Mouse (Mus musculus) layer of hippocampus, postnatal 10 days (tissue): Measurements from ENCODE around the gene Guca2a. TPM values are rescaled to one million over a fixed set of nuclear protein-coding genes. Genes with fewer than 3 reads are reported as not detected.
"Not testable (repeated sequence)": the region's sequence is repeated elsewhere in the genome, so short reads cannot be mapped to it uniquely, and the experiment has no call there.

ENCODE experiments used
- DNase-seq, 2 experiments: peaks; one replicate each; pipeline ENCODE4 v3.0.0; 2021; ENCODE audit warnings: low spot score in 2 of 2
- long read RNA-seq: library from polyadenylated mRNA; stranded (forward); transcript quantifications from one replicate; pipeline ENCODE4 v2.0.0, GENCODE M21; 2023
- total RNA-seq, 2 experiments: library from RNA; stranded (reverse); gene quantifications; 2 replicates each; pipeline ENCODE4 v1.2.3; 2021

The Guca2a gene
- not detected for total RNA-seq
- long read RNA-seq: 0 reads

GRCm38 (mm10) chr4:119637176-119637845 lies at the start of gene Guca2a:
Gene Guca2a, plus strand, starts transcription at chr4:119637704.
- no peak for DNase-seq

- no peak for DNase-seq
Measured at GRCm38 (mm10) chr4:119588037-119588436, 49.5 kb upstream of the Guca2a start.

GRCm38 (mm10) chr4:119589423-119589822 lies 48.1 kb upstream of the Guca2a start:
- DNase-seq: no peak

DNA sequence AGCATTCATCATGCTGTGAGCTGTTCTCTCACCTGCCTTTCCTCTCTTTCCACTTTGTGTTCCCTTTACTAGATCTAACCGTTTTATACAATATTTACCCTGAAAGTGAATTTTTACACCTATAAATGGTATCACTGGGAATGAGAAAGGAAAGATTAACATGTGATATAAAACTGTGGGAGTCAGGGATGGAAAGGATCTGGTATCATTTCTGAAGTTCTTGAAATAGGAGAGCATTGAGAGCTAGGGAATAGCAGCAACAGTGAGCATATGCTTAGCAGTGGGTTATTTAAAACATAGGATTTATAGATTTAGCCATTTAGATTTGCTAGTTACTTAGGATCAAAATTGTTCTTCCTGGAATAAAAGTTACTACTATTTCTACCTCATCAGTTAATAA lies 47.5 kb upstream of the Guca2a start:
- no peak for DNase-seq

- no peak for DNase-seq
Measured at GRCm38 (mm10) chr4:119592479-119592878, 45.0 kb upstream of the Guca2a start.

- DNase-seq: no peak
Measured at GRCm38 (mm10) chr4:119594331-119594730, 43.2 kb upstream of the Guca2a start.

DNA sequence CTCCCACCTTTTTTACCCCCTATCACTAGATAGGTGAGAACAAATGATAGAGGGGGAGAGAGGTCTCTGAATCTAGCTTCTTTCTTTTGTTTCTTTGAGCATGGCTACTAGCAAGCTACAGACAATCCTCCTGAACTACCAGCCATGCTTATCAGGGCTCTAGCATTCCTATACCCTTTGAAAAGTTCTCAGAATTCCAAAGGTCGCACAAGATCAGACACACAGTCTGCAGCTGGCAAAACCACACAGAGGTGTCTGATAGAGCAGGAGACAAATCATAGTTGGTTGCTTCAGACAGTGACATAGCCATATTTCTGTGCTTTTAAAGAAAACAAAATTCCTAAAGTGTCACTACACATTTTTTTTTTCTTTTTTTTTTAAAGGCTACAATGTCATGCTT lies 37.9 kb upstream of the Guca2a start:
- no peak for DNase-seq

DNA sequence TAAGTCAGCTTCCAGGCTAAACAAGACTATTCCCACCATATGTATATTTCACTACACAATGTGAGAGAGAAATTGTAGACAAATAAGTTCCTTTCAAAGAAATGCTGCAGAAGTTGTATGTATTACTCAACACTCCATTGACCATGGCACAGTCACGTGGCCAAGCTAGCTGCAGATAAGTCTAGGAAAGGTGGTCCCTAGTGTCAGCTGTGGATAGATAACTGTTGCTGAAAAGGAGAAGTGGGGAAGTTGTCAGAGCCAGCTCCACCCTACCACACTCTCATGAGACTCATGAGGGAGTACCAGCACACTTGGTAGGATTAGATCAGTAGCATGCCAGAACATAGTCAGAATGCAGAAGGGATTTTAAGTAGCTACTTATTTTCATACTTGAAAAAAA lies 28.0 kb upstream of the Guca2a start:
- DNase-seq: no peak

GRCm38 (mm10) chr4:119614078-119614477 lies 23.4 kb upstream of the Guca2a start:
- DNase-seq: no peak

DNA sequence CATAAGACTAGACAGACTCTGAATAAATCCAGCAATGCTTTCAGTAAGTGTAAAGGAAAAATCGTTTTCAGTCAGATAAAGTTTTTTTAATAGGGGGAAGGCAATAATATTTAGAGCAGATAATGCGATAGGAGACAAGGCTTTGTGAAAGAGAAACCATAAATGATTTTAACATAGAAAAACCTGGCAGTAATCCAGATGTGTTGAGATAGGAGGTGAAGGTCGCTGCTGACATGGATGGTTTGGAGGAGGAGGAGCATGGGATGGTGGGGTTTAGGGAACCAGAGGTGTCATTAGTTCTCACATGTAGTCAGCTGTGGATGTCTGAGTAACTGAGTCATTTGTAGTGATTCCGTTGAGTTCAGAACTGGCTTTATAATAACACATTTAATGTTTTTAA lies 22.8 kb upstream of the Guca2a start:
- DNase-seq: no peak

DNA sequence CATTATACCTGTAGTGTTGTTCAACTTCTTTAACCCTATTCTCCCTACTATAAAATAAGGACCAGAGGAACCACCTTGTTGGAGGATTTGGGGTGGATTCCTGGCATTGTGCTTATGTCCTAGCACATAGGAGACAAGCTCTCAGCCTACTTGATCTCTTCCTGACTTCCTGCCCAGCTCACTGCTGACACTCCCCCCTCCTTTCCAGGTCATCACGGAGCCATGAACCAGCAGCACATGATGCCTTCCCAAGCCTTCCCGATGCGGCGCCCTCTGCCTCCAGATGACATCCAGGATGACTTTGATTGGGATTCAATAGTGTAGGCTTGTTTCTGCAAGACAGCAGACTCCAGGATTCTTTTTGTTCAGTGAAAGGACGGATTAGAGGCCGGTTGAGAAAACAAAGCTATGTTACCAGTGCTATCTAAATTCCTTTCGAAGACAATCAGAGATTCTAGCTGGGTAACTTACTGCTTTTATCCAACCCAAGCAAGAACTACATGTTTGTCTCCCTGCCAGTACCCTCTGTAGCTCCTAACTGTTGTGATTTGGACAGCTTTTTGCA lies 11.3 kb upstream of the Guca2a start:
- no peak for DNase-seq

GRCm38 (mm10) chr4:119626876-119627275 lies 10.6 kb upstream of the Guca2a start:
- DNase-seq: no peak

- DNase-seq: no peak
Measured at GRCm38 (mm10) chr4:119627317-119627716, 10.2 kb upstream of the Guca2a start.

DNA sequence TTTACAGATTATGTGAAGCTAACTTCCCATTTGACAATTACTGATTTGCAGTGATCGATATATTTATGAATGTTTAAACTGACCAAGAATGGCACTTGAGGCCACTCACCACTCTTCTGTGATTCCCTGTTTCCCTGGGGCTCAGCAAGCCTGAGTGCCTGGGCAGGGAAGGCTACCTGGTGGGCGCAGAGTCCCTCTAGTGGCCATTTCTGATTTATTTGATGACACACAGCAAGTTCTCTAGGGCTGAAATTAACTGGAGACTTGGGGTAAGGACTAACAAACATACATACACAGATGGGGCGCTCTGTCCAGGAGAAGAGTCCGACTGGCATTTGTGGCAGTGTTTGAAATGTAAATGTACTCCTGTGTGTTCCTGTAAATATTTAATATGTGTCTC lies 9.1 kb upstream of the Guca2a start:
- not testable (repeated sequence) for DNase-seq

DNA sequence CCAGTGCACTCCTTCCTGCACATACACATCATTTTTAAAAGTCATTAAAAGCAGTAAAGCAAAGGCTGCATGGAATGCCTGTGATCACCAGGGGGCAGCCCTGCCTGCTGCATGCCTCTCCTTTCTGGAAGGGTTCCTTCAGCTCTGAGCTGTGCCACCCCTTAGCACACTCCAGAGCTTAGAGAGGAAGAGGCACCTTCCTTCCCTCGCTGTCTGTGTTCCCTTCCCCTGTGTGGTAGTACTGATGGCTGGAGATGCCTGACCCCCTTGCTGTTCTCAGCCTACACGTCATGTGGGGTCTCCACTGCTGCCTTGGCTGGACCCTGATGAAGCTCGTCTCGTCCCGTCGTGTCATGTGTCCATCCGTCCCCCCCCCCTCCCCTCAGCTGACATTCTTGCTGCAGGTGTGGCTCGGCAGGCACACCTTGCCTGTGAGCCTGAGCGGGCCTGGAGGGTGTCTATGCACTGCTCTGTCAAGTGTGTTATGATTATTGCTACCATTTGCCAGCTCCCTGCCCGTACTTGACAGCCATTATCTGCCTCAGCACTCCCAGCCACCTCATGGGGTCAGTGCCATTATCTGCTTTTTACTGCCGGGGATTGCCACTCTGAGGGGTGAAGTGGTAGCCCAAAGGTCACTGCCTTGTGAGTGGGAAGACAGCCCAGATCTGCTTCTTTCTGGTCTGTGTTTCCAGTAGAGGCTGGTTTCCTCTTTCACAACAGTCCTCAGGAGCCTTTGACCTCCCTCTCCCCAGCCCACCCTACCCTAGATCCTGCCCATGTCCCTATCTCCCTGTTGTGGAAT lies 6.2 kb upstream of the Guca2a start:
- peak; percentile 68 to 71 for DNase-seq

- DNase-seq: no peak
Measured at GRCm38 (mm10) chr4:119632721-119633120, 4.8 kb upstream of the Guca2a start.

DNA sequence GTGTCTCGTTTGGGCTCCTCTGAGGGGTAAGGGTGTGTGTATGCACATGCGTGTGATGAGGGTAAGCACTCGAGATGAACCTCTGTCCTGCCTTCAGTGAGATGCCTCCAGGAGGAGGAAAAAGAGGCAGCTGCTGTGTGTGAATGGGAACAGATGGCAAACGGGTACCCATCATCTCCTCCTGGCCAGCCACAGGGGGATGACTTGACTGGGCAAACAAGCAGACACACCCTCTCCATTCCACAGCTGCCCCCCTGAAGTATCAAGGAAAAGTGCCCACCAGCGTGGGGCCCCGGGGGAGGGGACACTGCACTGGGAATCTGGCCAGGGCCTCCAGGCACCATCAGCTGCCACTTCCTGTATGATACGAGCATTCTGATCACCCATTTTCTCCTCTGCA lies 4.2 kb upstream of the Guca2a start:
- no peak for DNase-seq

DNA sequence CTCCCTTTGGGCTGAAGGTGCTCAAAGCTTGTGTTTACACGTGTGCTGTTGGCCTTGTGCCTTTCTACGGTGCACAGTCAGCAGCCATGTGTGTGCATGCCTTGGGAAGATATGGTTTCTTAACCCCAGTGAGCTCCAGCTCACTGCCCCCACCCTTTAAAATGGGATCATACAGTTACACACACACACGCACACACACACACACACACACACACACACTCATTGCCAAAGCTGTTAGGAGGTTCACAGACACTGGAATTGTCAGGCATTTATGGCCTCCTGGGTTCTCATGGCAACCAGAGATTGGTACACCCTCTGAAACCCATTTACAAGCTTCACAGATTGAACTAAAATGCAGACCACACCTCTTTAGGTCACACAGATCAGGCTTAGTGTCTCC lies 3.6 kb upstream of the Guca2a start:
- DNase-seq: no peak

- no peak for DNase-seq
Measured at GRCm38 (mm10) chr4:119634908-119635660, 2.4 kb upstream of the Guca2a start.

DNA sequence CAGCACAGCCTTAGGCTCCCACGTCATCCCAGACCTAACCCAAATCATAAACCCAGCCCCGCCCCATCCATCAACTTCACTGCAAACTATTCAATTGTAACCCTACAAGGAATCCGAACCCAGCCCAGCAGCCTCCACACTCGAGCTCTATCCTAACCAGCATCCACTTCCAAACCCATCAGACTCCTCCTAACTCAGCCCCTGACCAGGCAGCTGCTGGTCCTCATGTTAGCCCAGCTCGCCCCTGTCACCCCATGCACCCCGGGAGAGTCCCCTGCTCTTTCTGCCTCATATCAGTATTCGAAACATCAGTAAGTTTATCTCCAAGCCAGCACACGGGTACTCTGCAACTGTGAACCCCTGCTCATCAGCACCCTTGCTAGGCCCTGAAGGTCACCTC lies 1.8 kb upstream of the Guca2a start:
- DNase-seq: no peak

- DNase-seq: no peak
Measured at GRCm38 (mm10) chr4:119636731-119637130, 773 bp upstream of the Guca2a start.

DNA sequence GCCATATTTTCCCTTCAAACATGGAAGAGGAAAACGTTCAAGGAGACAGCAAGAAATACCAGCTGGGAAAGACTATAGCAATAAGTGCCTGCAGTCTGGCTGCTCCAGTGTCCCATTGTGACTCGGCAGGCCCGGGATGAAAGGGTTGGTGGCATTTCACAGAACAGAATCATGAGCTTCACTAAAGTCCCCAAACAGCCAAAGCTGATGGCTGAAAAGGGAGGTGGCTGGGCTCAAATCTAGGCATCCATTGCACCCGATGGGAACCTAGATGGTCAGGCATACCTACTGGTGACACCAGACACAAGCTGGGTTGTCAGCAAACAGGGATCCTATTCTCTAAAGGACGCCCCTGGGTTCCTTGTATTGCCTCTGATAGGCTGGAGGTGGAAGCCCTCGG lies 442 bp downstream of the Guca2a start:
- DNase-seq: no peak
